Mouse (Mus musculus): ENCODE measurements around the gene Srd5a1. TPM values are rescaled to one million over a fixed set of nuclear protein-coding genes. Genes with fewer than 3 reads are reported as not detected.
A peak's percentile ranks its signal among the peaks of the same experiment; 100 is the strongest.

Srd5a1 gene
- total RNA-seq, 2 experiments from 2014 or later, result 0.86 to 1.9 TPM

DNA sequence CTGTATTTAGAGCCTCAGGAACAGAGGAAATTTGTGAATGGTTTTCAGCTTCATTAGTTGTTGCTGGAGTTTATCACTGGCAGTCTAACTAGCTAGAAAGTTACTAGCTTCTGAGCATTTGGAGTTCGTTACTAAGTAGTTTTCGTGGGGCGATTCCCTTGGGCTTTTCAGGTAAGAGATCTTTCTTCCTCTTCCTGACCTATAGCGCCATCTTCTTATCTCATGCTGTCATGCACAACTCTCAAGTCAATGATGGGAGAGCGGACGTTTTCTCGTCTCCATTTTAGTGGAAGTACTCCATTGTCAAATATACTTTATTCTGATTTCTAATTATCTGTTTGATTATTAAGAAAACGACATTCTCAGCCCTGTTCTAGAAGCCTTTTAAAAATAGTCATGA, 61.3 kb downstream of the Srd5a1 start:
- intact Hi-C loops (cut with DNase I; ENCODE audit: low total_unique reads), result loop anchor here (2.0 to 5.0 kb wide), 3 partner anchors 41 to 107 kb away; no protein-coding TSS in a partner anchor
- DNase-seq, result no peak

- intact Hi-C loops (cut with DNase I; ENCODE audit: low total_unique reads), result no loop called here
Measured at GRCm38 (mm10) chr13:69547488-69548180, 63.6 kb downstream of the Srd5a1 start.

DNA sequence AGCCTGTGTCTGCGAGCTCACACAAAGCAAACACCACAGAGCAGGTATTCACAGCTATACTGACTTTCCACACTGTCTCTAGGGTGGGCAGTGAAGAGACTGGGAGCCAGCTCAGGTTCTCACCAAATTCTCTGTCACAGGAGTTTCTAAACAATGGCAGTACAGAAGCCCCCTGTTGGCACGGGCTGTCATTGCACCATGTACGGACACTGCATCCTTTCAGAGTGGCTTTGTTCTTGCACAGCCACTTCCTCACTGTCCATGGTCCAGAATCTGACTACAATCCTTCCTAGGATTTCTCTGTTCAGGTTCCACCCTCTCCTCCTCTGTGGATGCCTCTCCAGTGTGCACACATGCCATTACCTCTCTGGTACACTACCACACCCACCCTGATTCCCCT, 66.2 kb downstream of the Srd5a1 start:
- intact Hi-C loops (cut with DNase I; ENCODE audit: low total_unique reads), result no loop called here
- DNase-seq, result no peak

More at GRCm38 (mm10) chr13:69547488-69548180, 63.6 kb downstream of the Srd5a1 start:
- DNase-seq, result no peak

- no peak for DNase-seq
- intact Hi-C loops (cut with DNase I; ENCODE audit: low total_unique reads), result no loop called here
Measured at GRCm38 (mm10) chr13:69543595-69543994, 67.6 kb downstream of the Srd5a1 start.

- intact Hi-C loops (cut with DNase I; ENCODE audit: low total_unique reads), result no loop called here
- peak; percentile 74 for DNase-seq
Measured at GRCm38 (mm10) chr13:69542571-69543352, 68.5 kb downstream of the Srd5a1 start.

- intact Hi-C loops (cut with DNase I; ENCODE audit: low total_unique reads), result no loop called here
- DNase-seq, result no peak
Measured at GRCm38 (mm10) chr13:69541776-69542175, 69.5 kb downstream of the Srd5a1 start.

GRCm38 (mm10) chr13:69541209-69541608, 70.0 kb downstream of the Srd5a1 start:
- peak; percentile 59 for DNase-seq
- intact Hi-C loops (cut with DNase I; ENCODE audit: low total_unique reads), result no loop called here

- intact Hi-C loops (cut with DNase I; ENCODE audit: low total_unique reads), result no loop called here
- peak; percentile 67 for DNase-seq
Measured at GRCm38 (mm10) chr13:69538327-69538726, 72.9 kb downstream of the Srd5a1 start.

- intact Hi-C loops (cut with DNase I; ENCODE audit: low total_unique reads), result no loop called here
- DNase-seq, result peak; percentile 44
Measured at GRCm38 (mm10) chr13:69537366-69537765, 73.9 kb downstream of the Srd5a1 start.

DNA sequence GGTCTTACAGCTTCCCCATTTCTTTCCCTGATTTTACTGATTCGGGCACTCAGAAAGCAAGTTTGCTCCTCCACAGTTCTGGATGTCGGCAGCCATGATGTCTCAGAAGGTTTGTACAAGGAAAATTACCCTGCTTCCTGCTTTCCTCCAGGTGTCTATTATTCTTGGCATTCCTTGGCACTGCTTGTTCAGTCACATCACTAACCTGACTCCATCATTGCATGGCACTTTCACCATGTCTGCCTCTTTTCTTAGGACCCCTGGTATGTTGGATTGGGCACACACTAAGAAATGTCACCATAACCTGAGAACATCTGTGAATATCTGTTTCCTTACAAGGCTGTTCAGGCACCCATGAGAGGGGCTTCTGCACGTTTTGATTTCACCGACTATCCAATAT, 75.2 kb downstream of the Srd5a1 start:
- DNase-seq, result no peak
- intact Hi-C loops (cut with DNase I; ENCODE audit: low total_unique reads), result no loop called here

DNA sequence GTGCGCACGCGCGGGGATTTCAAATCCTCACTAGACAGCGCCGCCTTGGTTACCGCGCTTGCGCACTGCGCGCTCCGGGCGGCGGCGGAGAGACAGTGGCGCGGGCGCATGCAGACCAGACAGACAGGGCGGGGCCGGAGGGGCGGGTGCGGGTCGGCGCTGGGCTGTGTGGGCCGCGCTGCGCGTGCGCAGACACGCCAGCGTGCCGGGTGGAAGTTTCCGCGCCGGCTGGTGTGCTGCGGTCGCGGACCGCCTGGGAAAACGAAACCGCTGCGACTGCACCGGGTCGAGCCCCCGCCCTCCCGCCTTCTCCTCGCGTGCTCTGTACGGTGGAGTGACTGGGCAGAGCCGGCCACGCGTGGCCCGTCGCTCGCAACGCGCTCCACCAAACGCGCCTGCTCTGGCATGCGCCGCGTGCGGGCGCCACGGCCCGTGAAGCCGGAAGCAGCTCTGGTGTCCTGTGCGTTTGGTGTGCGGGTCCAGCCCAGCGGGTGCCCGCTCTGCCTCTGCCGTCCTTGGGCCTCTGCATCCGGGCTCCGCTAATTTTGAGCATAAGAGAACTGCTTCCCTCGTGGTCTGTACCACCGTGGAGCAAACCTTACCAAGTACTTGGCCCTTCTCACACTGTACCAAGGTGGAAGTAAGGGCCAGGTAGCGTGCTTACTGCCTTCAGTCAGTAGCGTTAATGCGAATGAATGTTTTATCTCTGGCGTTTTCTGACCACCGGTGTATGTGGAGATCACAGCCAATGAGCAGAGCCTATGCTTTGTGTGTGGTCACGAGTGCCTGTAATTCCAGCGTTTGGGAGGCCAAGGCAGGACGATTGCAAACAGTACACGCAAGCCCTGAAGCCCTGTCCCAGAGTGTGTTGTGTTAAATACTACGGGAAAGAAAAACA, 76.3 kb downstream of the Srd5a1 start:
- intact Hi-C loops (cut with DNase I; ENCODE audit: low total_unique reads), result no loop called here
- DNase-seq, result peak; percentile 99

DNA sequence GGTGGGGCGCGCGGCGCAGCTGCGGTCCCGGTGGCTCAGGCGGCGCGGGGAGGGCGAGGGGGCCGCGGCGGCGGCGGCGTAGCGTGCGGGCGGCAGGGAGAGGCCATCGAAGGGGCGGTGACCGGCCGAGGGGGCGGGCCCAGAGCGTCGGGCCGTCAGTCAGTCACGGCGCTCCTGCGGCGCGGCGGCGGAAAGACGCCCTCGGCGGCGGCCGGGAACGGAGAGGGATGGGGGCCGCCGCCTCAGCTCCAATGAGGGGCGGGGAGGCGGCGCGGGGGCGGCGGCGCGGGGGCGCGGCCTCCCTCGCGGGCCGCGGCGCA, 76.9 kb downstream of the Srd5a1 start, which contains the start of gene Tent4a:
Gene Tent4a (minus strand): TSS at position 284 of the 320 bp plus-strand sequence.
- intact Hi-C loops (cut with DNase I; ENCODE audit: low total_unique reads), result no loop called here
- DNase-seq, result no peak

DNA sequence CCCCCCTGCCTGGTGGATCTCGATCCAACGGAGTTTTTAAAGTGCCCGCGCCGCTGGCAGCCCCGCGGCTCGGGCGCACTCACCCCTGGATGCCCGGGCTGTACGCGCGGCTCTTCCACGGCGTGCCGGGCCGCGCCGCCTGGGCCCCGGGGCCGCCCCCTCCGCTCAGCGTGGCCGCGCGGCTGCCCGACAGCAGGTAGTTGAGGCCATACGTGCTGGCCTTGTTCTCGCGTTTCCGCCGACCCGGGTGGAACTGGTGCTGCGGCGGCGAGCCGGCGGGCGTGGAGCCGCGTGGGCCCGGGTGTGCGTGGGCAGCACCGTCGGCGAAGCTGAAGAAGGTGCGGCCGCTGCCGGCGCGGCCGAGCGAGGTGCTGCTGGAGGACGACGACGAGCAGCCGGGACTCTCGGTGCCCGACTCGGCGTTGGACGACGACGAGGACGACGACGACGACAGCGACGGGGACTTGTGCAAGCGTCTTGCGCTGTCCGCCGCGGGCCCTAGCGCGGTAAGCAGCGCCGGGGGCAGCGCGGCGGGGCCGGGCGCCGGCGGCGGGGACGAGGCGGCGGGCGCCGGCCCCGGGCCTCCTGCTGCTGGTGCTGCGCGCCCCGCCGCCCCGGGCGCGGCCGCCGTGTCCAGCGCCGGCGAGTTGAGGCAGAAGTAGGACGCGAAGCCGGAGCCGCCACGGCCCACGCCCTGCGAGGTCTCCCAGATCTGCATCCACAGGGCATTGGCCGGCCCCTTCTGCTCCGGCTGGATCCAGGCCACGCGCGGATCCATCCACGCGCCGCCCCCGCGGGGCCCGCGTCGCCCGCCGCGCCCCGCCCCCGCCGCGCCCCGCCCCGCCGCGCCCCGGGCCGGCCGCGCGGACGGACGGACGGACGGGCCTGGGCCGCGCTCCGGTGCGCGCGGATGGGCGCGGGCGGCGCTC, 77.6 kb downstream of the Srd5a1 start, which contains the start of gene Nsun2:
Gene Nsun2 (plus strand): TSS at position 342 of the 929 bp plus-strand sequence.
- peak; percentile 67 for DNase-seq
- intact Hi-C loops (cut with DNase I; ENCODE audit: low total_unique reads), result no loop called here

- no peak for DNase-seq
- intact Hi-C loops (cut with DNase I; ENCODE audit: low total_unique reads), result no loop called here
Measured at GRCm38 (mm10) chr13:69532893-69533404, 78.3 kb downstream of the Srd5a1 start.

GRCm38 (mm10) chr13:69532101-69532892, 78.9 kb downstream of the Srd5a1 start:
- intact Hi-C loops (cut with DNase I; ENCODE audit: low total_unique reads), result no loop called here
- no peak for DNase-seq

DNA sequence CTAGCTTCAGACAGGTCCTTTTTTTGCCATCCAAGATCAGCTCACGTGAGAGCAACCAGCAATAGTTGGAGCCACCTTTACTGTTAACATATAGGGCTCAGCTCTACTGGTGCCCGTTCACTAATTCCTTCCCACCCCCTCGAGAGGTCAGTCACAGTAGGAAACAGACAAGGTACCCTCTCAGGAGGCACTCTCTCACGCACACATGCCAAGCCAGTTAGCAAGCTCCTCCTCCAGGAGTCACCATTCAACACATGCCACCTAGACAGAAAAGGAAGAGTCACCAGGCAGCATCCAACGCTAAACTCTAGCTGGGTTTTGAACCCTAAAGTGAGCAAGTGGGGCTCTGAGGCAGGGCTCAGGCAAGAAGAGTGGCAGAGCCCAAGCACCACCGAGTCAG, 79.8 kb downstream of the Srd5a1 start:
- no peak for DNase-seq
- intact Hi-C loops (cut with DNase I; ENCODE audit: low total_unique reads), result no loop called here

- DNase-seq, result no peak
- intact Hi-C loops (cut with DNase I; ENCODE audit: low total_unique reads), result no loop called here
Measured at GRCm38 (mm10) chr13:69530951-69531350, 80.3 kb downstream of the Srd5a1 start.

- intact Hi-C loops (cut with DNase I; ENCODE audit: low total_unique reads), result no loop called here
- no peak for DNase-seq
Measured at GRCm38 (mm10) chr13:69530156-69530555, 81.1 kb downstream of the Srd5a1 start.

All from gastrocnemius, postnatal 14 days (tissue).